In the genomic region with DNA sequence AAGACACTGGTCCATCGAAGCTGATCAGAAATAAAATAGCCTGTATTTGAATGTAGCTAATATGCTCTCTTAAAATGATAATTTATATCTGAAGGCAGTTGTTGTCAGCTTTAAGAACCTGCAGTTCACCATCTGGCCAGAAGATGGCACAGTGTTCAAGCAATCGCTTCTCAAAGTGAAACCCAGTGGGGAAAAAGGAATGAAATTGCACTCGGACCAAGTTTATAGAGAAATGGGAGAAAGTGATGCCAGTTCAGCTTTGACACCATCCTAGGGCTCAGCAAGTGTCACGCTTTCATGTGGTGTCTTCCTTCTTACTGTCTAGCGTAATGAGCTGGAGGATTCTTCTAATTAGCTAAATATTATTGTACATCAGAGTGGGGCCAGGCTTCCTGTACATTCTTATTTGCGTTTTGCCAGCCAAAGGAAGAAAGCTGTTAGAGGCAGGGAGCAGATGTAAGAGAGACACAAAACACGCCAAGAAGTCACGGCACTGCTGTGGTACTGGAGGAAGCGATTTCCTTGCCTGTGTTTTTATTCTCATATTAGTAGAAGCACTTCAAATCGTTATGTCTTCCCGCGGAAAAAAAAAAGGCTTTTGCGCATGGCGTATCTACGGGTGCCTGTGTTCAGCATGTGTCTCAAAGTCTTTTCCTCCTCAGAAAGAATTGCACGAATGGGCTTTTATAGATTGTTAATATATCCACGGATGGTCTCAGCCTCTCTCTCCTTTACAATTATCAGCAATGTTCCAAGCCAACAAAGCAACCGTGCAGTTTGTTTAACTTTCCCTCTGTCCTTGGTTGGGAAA, we compare ENCODE assay signal across 8 mouse cellular contexts.
DNase-seq lines count a peak whose midpoint lies in the region; ATAC-seq lines count a peak whose summit lies in the region.

No protein-coding gene starts in this region.

- DNase-seq in adrenal gland, postnatal 10 days: peak; percentile 86
- peak; percentile 72 for DNase-seq in embryo, embryonic 11.5 days (ENCODE audit: low read depth, low spot score)
- peak; percentile 90 for DNase-seq in heart, adult 11 months
- DNase-seq in kidney, adult 11 months: peak; percentile 51
- peak; percentile 74 for DNase-seq in left cerebral cortex, postnatal 4 days
- DNase-seq in midbrain, embryonic 11.5 days (ENCODE audit: low spot score, missing footprints): peak; percentile 98
- DNase-seq in right cerebral cortex, postnatal 4 days: peak; percentile 92
- DNase-seq in yolk sac, embryonic 10.5 days (ENCODE audit: low spot score): peak; percentile 40

- H3K27ac ChIP-seq in midbrain, embryonic 11.5 days (ENCODE audit: low read depth, low read length): no peak overlapping the region

- no peaks in the 10 kb centered on the region for H3K27me3 ChIP-seq in midbrain, embryonic 11.5 days (ENCODE audit: control insufficient read depth, insufficient read depth, low read length)

- H3K4me3 ChIP-seq in midbrain, embryonic 11.5 days (ENCODE audit: low read depth, low read length): no peak overlapping the region

- H3K4me1 ChIP-seq in midbrain, embryonic 11.5 days (ENCODE audit: control insufficient read depth, insufficient read depth, low read length): no peaks in the 10 kb centered on the region

- H3K4me2 ChIP-seq in midbrain, embryonic 11.5 days: no peak overlapping the region

- no peaks in the 10 kb centered on the region for H3K9me3 ChIP-seq in midbrain, embryonic 11.5 days (ENCODE audit: control insufficient read depth, low read length)

- WGBS in midbrain, embryonic 11.5 days: 59% methylated on average over 18 of the region's 18 CpGs

- no peaks in the 10 kb centered on the region for H3K36me3 ChIP-seq in midbrain, embryonic 11.5 days (ENCODE audit: control insufficient read depth, insufficient read depth, low read length)

- H3K9ac ChIP-seq in midbrain, embryonic 11.5 days (ENCODE audit: low read length): no peak overlapping the region

- intact Hi-C loops in left cerebral cortex, postnatal 4 days (cut with DNase I): loop anchor here (5.0 to 10.0 kb wide), 2 partner anchors 1092 to 1159 kb away; no protein-coding TSS in a partner anchor

- ATAC-seq in midbrain, embryonic 11.5 days (ENCODE audit: low FRiP score): no peak

Comparison
In these comparisons a context has a peak if more than half of its experiments do, and no peak if none do; other contexts are left out.
1. DNase-seq: peak in every context shown above with its lines; median percentile 98 in midbrain, embryonic 11.5 days; 92 in right cerebral cortex, postnatal 4 days; 90 in heart, adult 11 months; 86 in adrenal gland, postnatal 10 days; 74 in left cerebral cortex, postnatal 4 days; 72 in embryo, embryonic 11.5 days; 51 in kidney, adult 11 months; 40 in yolk sac, embryonic 10.5 days.